Mouse (Mus musculus) midbrain, embryonic 12.5 days (tissue): Measurements from ENCODE around the gene Map3k3. TPM values are rescaled to one million over a fixed set of nuclear protein-coding genes. Genes with fewer than 3 reads are reported as not detected.

ENCODE experiments used
- ATAC-seq: fragments of 200-750 bp; cut with Nextera tagmentation; 2 replicates; pipeline ENCODE4 v1.8.0; 2017; ENCODE audit warnings: low read depth, moderate TSS enrichment, moderate library complexity; ENCODE audit not compliant: low FRiP score
- H3K27ac ChIP-seq: fragments of 300-500 bp; sonication (generic); replicated peaks from 2 replicates; pipeline ENCODE4 v1.5.1; 2016; ENCODE audit warnings: mild to moderate bottlenecking
- H3K27me3 ChIP-seq: fragments of 300-500 bp; sonication (generic); 2 replicates; pipeline ENCODE4 v1.6.1; 2016; ENCODE audit warnings: mild to moderate bottlenecking
- H3K36me3 ChIP-seq: fragments of 300-500 bp; sonication (generic); 2 replicates; pipeline ENCODE4 v1.6.1; 2016
- H3K4me1 ChIP-seq: fragments of 300-500 bp; sonication (generic); 2 replicates; pipeline ENCODE4 v1.6.1; 2016
- H3K4me2 ChIP-seq: fragments of 300-500 bp; sonication (generic); replicated peaks from 2 replicates; pipeline ENCODE4 v1.6.1; 2016; ENCODE audit warnings: mild to moderate bottlenecking, moderate library complexity
- H3K4me3 ChIP-seq: fragments of 300-500 bp; sonication (generic); 2 replicates; pipeline ENCODE4 v1.5.1; 2016; ENCODE audit warnings: mild to moderate bottlenecking
- H3K9ac ChIP-seq: fragments of 300-500 bp; sonication (generic); replicated peaks from 2 replicates; pipeline ENCODE4 v1.6.1; 2016; ENCODE audit warnings: mild to moderate bottlenecking, moderate library complexity
- H3K9me3 ChIP-seq: fragments of 300-500 bp; sonication (generic); 2 replicates; pipeline ENCODE4 v1.6.1; 2016; ENCODE audit warnings: mild to moderate bottlenecking
- WGBS: fragments of 180-500 bp; shearing (Covaris S2); methylation state at CpG from one replicate; pipeline ENCODE4 v1.1.7; 2016; 5-methylcytosine and 5-hydroxymethylcytosine counted together
- polyA plus RNA-seq: library from polyadenylated mRNA; unstranded; fragments of >200 nt; fragmentation: Nextera tagmentation; extraction: Ambion mirVana; gene quantifications from 2 replicates; pipeline ENCODE4 v1.2.1, GENCODE M21; 2016

The Map3k3 gene
- polyA plus RNA-seq, 1 experiment from 2014 or later, result 25.4 TPM

GRCm38 (mm10) chr11:106160841-106161721 lies 76.7 kb downstream of the Map3k3 start, which contains the start of the genes Gm10840 and Limd2:
TSS of gene Gm10840 (plus strand) at chr11:106160850.
TSS of gene Limd2 (minus strand) at chr11:106160860.
- peak; percentile 19; the same call in 1 of the 2 replicates for ATAC-seq
- Histone ChIP-seq H3K36me3 (peaks cover 51% of the 10 kb centered on the region), H3K4me2 (peak within 1 kb of the TSS; percentile 95), H3K4me3 (peak within 1 kb of the TSS; percentile 87), H3K27me3 (no peaks in the 10 kb centered on the region), H3K27ac (peak within 1 kb of the TSS; percentile 96), H3K4me1 (peaks cover 32% of the 10 kb centered on the region), H3K9ac (peak within 1 kb of the TSS; percentile 92), H3K9me3 (no peaks in the 10 kb centered on the region)
- 26% methylated on average over 22 of the region's 22 CpGs for WGBS

DNA sequence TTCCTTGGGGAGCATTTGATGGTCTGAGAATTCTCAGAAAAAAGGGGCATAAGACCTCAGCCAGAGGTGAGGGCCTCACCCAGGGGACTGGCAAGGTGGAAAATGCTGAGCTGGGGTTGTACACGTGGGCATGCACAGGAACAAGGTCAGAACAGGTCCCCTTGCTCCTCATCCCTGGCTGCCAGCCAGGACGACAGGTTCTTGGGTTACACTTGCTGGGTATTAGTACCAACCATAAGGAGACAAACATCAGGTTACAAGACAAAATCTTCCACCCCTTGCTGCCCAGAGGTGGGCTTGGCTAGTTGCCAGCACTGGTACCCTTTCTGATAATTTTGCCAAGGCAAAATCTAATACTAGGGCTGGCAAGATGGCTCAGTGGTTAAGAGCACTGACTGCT lies 77.8 kb downstream of the Map3k3 start:
- H3K4me2 ChIP-seq, result no peak overlapping the region
- no peaks in the 10 kb centered on the region for H3K27me3 ChIP-seq
- WGBS, result 94% methylated on average over 2 of the region's 2 CpGs
- peaks cover 32% of the 10 kb centered on the region for H3K4me1 ChIP-seq
- H3K9me3 ChIP-seq, result no peaks in the 10 kb centered on the region
- no peak for ATAC-seq
- no peak overlapping the region for H3K9ac ChIP-seq
- peaks cover 51% of the 10 kb centered on the region for H3K36me3 ChIP-seq
- no peak overlapping the region for H3K27ac ChIP-seq
- H3K4me3 ChIP-seq, result no peak overlapping the region

DNA sequence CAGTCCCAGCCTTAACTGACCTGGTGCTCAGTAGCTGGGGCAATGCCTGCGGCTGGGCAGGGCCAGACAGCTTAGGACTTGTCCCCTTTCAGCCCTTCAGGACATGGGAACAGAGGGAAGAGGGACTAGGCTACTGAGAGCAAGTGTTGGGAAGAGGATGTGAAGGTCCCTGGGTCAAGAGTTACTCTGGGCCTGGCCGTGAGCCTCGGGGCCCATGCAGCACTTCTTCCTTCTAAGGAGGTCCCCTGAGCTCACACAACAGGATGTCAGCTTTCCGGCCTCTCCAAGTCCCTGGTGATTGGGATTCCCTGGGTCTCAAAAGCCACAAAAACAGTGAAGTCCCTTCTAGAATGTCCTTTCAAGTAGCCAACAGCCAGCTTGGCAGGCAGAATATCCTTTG lies 79.1 kb downstream of the Map3k3 start:
- ATAC-seq, result no peak
- Histone ChIP-seq H3K4me1 (peaks cover 23% of the 10 kb centered on the region), H3K27me3 (no peaks in the 10 kb centered on the region), H3K9me3 (no peaks in the 10 kb centered on the region), H3K4me3 (no peak overlapping the region), H3K27ac (no peak overlapping the region), H3K4me2 (no peak overlapping the region), H3K9ac (no peak overlapping the region), H3K36me3 (peaks cover 53% of the 10 kb centered on the region)
- 92% methylated on average over 4 of the region's 4 CpGs for WGBS

DNA sequence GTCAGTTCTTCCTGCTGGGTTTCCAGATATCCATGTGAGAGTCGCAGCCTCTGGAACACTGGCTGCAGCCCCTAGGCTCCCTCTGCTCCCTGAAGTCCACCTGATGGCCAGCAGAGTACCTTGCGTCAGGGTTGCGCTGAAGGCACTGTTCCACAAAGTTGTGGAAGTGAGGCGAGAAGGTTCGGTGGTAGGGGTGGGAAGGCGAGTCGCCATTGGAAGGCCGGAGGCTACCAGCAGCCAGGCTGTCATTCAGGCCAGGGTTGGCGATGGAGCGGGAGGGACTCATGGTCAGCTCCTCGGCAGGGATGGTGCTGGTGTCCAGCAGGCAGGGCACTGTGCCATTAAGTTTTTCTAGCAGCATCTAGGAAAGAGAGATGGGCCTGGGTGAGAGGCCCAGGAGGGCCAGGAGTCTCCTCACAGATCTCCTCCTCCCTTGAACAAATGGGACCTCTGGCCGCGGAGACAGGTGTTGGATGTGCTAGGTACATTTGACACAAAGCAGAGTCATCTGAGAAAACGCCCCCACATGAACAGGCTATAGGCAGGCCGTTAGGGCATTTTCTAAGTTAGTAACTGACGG lies 80.3 kb downstream of the Map3k3 start:
- no peak overlapping the region for H3K4me2 ChIP-seq
- no peaks in the 10 kb centered on the region for H3K27me3 ChIP-seq
- WGBS, result 93% methylated on average over 16 of the region's 16 CpGs
- H3K36me3 ChIP-seq, result peaks cover 53% of the 10 kb centered on the region
- no peak overlapping the region for H3K27ac ChIP-seq
- no peak overlapping the region for H3K9ac ChIP-seq
- ATAC-seq, result no peak
- no peaks in the 10 kb centered on the region for H3K9me3 ChIP-seq
- no peak overlapping the region for H3K4me3 ChIP-seq
- peaks cover 14% of the 10 kb centered on the region for H3K4me1 ChIP-seq

GRCm38 (mm10) chr11:106167435-106167834 lies 83.0 kb downstream of the Map3k3 start:
- Histone ChIP-seq H3K4me1 (no peaks in the 10 kb centered on the region), H3K4me3 (no peak overlapping the region), H3K27me3 (no peaks in the 10 kb centered on the region), H3K9ac (no peak overlapping the region), H3K4me2 (no peak overlapping the region), H3K9me3 (no peaks in the 10 kb centered on the region), H3K36me3 (peaks cover 68% of the 10 kb centered on the region), H3K27ac (no peak overlapping the region)
- ATAC-seq, result no peak
- 91% methylated on average over 5 of the region's 5 CpGs for WGBS

GRCm38 (mm10) chr11:106170807-106171206 lies 86.4 kb downstream of the Map3k3 start:
- H3K9me3 ChIP-seq, result no peaks in the 10 kb centered on the region
- H3K4me3 ChIP-seq, result no peak overlapping the region
- H3K27me3 ChIP-seq, result no peaks in the 10 kb centered on the region
- no peaks in the 10 kb centered on the region for H3K4me1 ChIP-seq
- peaks cover 41% of the 10 kb centered on the region for H3K36me3 ChIP-seq
- no peak for ATAC-seq
- no peak overlapping the region for H3K9ac ChIP-seq
- 86% methylated on average over 7 of the region's 7 CpGs for WGBS
- H3K27ac ChIP-seq, result no peak overlapping the region
- H3K4me2 ChIP-seq, result no peak overlapping the region

DNA sequence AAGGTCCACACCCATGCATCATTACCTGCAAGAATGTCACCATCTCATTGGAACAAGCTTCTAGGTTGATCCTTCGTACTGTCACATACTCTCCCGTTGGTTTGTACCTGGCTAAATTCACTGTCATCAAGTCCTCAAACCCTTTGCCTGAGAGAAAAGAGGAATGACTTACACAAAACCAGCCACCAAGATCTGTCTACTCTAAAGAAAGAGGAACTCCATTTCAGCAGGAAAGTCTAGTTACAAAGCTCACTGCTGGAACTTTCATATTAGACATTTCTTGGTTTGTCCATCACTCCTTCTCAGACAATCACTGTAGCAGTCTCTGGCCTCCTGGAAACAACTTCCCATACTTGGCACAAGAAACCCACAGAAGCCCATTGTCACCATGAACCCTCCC lies 88.8 kb downstream of the Map3k3 start:
- no peak for ATAC-seq
- Histone ChIP-seq H3K27ac (no peak overlapping the region), H3K27me3 (no peaks in the 10 kb centered on the region), H3K4me2 (no peak overlapping the region), H3K9ac (no peak overlapping the region), H3K4me1 (no peaks in the 10 kb centered on the region), H3K4me3 (no peak overlapping the region), H3K9me3 (no peaks in the 10 kb centered on the region), H3K36me3 (peaks cover 18% of the 10 kb centered on the region)
- WGBS, result 90% methylated on average over 2 of the region's 2 CpGs

DNA sequence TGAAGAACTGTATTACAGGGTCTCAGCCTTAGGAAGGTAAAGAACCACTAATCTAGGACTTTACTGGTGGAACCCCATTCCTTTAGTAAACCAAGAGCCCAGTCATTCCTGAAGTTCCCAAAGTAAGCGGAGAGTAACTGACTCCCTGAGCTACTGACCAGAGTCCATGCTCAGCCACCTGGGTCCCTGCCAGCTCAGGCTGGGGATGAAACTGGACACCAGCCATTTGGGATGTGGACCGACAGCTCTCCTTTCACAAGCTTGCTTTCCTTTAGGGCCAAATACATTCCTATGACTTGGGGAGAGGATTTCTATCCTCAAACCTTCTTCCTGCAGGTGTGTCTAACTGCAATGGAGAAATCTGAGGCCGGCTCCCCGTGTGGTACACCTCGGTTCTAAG lies 90.0 kb downstream of the Map3k3 start:
- no peaks in the 10 kb centered on the region for H3K27me3 ChIP-seq
- no peak overlapping the region for H3K9ac ChIP-seq
- no peak overlapping the region for H3K4me3 ChIP-seq
- H3K4me2 ChIP-seq, result no peak overlapping the region
- H3K36me3 ChIP-seq, result peaks cover 15% of the 10 kb centered on the region
- no peaks in the 10 kb centered on the region for H3K4me1 ChIP-seq
- WGBS, result 84% methylated on average over 5 of the region's 5 CpGs
- H3K9me3 ChIP-seq, result no peaks in the 10 kb centered on the region
- H3K27ac ChIP-seq, result no peak overlapping the region
- no peak for ATAC-seq

- WGBS, result 84% methylated on average over 3 of the region's 3 CpGs
- H3K9me3 ChIP-seq, result no peaks in the 10 kb centered on the region
- H3K9ac ChIP-seq, result no peak overlapping the region
- H3K36me3 ChIP-seq, result peaks cover 11% of the 10 kb centered on the region
- H3K27ac ChIP-seq, result no peak overlapping the region
- H3K4me3 ChIP-seq, result no peak overlapping the region
- no peaks in the 10 kb centered on the region for H3K27me3 ChIP-seq
- H3K4me2 ChIP-seq, result no peak overlapping the region
- H3K4me1 ChIP-seq, result no peaks in the 10 kb centered on the region
- ATAC-seq, result no peak
Measured at GRCm38 (mm10) chr11:106175081-106175480, 90.7 kb downstream of the Map3k3 start.

- Histone ChIP-seq H3K4me1 (no peaks in the 10 kb centered on the region), H3K4me2 (no peak overlapping the region), H3K9ac (no peak overlapping the region), H3K27ac (no peak overlapping the region), H3K27me3 (no peaks in the 10 kb centered on the region), H3K9me3 (no peaks in the 10 kb centered on the region), H3K4me3 (no peak overlapping the region), H3K36me3 (peaks cover 4% of the 10 kb centered on the region; the same call in 1 of the 2 replicates)
- 91% methylated on average over 5 of the region's 5 CpGs for WGBS
- ATAC-seq, result no peak
Measured at GRCm38 (mm10) chr11:106176372-106176771, 92.0 kb downstream of the Map3k3 start.

- Histone ChIP-seq H3K9ac (no peak overlapping the region), H3K27ac (no peak overlapping the region), H3K4me3 (no peak overlapping the region), H3K4me2 (no peak overlapping the region), H3K36me3 (peaks cover 11% of the 10 kb centered on the region; the same call in 1 of the 2 replicates), H3K4me1 (no peaks in the 10 kb centered on the region), H3K27me3 (no peaks in the 10 kb centered on the region), H3K9me3 (no peaks in the 10 kb centered on the region)
- 81% methylated on average over 5 of the region's 5 CpGs for WGBS
- ATAC-seq, result no peak
Measured at GRCm38 (mm10) chr11:106178036-106178782, 93.8 kb downstream of the Map3k3 start.
